Mouse (Mus musculus) forelimb bud, embryonic 11.5 days (tissue): ENCODE measurements at regions not wholly inside any gene's neighbourhood (a gene's known extent, or its start where the extent isn't known, plus 50 kb on each side); places are given as distances from the start of the nearest gene placed in this dataset.

Experiments
- DNase-seq: peaks from one replicate; pipeline ENCODE4 v3.0.0-alpha.2; 2012; ENCODE audit warnings: low read depth, low spot score

DNA sequence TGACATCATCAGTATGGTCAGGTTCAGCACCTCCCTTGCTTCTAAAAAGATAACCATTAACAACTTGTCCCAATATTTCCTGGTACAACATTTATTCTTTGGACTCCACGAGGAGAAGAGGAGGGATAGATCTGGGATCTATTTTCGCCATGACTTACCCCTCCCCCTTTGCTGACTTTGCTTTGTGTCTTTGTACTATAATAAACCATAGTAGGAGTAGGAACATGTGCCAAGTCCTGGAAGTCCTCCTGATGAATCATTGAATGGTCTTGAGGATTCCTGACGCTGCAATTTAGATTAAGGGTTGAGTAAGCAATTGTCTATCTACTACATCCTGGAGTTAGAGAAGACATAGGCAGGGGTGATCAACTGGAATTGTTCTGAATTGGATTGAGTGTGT lies 71.2 kb downstream of the Rbm11 start:
- DNase-seq = no peak

- no peak for DNase-seq
These were observed 74.9 kb downstream of the Rbm11 start for GRCm38 (mm10) chr16:75667589-75667988.

GRCm38 (mm10) chr16:75672112-75672511 lies 79.5 kb downstream of the Rbm11 start:
- DNase-seq = no peak

- DNase-seq = peak; percentile 69
These were observed 83.2 kb downstream of the Rbm11 start for GRCm38 (mm10) chr16:75675871-75676270.

DNA sequence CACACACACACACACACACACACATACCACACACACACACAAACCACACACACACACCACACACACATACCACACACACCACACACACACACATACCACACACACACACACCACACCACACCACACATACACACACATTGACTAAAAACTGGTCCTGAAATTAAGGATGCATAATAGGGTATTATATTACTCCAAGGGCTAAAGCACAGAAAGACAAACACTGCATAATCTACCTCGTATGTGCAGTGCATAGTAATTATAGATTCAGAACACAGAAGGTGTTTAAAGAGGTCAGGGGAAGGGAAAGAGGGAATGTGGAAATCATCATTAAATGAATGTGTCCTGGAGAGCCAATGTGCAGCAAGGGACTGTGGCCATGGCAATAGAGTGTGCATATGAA lies 84.5 kb downstream of the Rbm11 start:
- DNase-seq = no peak
